In the genomic region with DNA sequence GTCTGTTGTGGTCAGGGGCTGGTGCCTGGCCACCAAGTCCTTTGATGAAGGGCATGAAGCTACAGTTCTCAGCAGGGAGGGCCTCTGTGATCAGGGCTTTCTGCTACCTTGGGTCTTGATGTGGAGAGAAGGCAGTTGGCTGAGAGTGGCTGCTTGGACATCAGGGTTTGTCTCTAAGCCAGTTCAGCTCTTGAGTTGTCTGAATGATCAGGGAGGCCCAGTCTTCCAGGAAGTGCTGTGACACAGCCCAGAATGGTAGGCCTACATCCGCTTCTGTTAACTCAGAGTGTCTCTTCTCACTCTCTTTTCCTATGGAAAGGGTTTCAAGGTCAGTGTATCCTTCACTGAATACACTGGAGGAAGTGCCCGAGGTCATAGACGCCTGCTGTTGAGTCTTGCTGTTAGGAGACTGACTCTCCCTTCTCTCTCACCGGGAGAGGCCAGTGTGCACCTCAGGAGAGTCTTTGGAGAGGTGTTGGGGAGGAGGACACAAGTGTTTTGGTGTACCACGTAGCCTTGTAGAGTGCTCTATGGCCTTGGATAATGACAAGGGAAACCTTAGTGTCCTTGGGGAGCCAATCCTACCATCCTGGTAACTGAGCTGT, we compare ENCODE assay signal across 12 mouse cellular contexts. TPM values are rescaled to one million over a fixed set of nuclear protein-coding genes. Genes with fewer than 3 reads are reported as not detected.
DNase-seq lines count a peak whose midpoint lies in the region; ATAC-seq lines count a peak whose summit lies in the region.
"Had no signal": no experiment of that assay in that cellular context is flagged by ENCODE, and none has a peak within 500 bp of the region (broad histone marks: within the 10 kb centered on the region; RNA-seq: fewer than 3 reads in every experiment).

No protein-coding gene starts in this region.

- H3K4me1 ChIP-seq in heart, embryonic 16.5 days (ENCODE audit: control insufficient read depth, insufficient read depth, low read length), result peaks cover 70% of the 10 kb centered on the region
- H3K4me1 ChIP-seq in megakaryocyte, embryonic 14.5 days, result peaks cover 89% of the 10 kb centered on the region

- H3K36me3 ChIP-seq in heart, embryonic 16.5 days (ENCODE audit: control insufficient read depth, insufficient read depth), result peaks cover 5% of the 10 kb centered on the region
- H3K36me3 ChIP-seq in megakaryocyte, embryonic 14.5 days (replicated peaks; ENCODE audit: low read length), result peaks cover 65% of the 10 kb centered on the region

- no peak overlapping the region for H3K4me2 ChIP-seq in heart, embryonic 16.5 days (ENCODE audit: low read depth, low read length)
- H3K4me2 ChIP-seq: kidney, embryonic 15.5 days had no signal

- 44% methylated on average over 5 of the region's 5 CpGs for WGBS in heart, embryonic 16.5 days

- no peaks in the 10 kb centered on the region for H3K27me3 ChIP-seq in heart, embryonic 16.5 days (ENCODE audit: control insufficient read depth, insufficient read depth, low read length)
- no peaks in the 10 kb centered on the region for H3K27me3 ChIP-seq in megakaryocyte, embryonic 14.5 days (replicated peaks)
- H3K27me3 ChIP-seq: kidney, embryonic 15.5 days had no signal

- intact Hi-C loops in heart, postnatal 36 days (cut with DNase I), result loop anchor here (2.0 kb wide), 1 partner anchor 25 kb away; no protein-coding TSS in a partner anchor

- H3K4me3 ChIP-seq in heart, embryonic 16.5 days (ENCODE audit: low read length), result no peak overlapping the region
- peak overlapping the region; percentile 21 for H3K4me3 ChIP-seq in megakaryocyte, embryonic 14.5 days (replicated peaks)
- H3K4me3 ChIP-seq: hindbrain, embryonic 10.5 days; kidney, embryonic 15.5 days had no signal

- H3K9ac ChIP-seq in heart, embryonic 16.5 days (ENCODE audit: low read length), result no peak overlapping the region
- H3K9ac ChIP-seq: kidney, embryonic 15.5 days; liver, embryonic 14.5 days had no signal

- ATAC-seq in heart, embryonic 16.5 days (replicated peaks; ENCODE audit: extremely low read depth, insufficient read depth, low FRiP score), result no peak
- no peak for ATAC-seq in megakaryocyte, adult 5-6 weeks (ENCODE audit: poor library complexity, severe bottlenecking)

- no peaks in the 10 kb centered on the region for H3K9me3 ChIP-seq in heart, embryonic 16.5 days (replicated peaks; ENCODE audit: control insufficient read depth, low read length)
- no peaks in the 10 kb centered on the region for H3K9me3 ChIP-seq in megakaryocyte, embryonic 14.5 days
- H3K9me3 ChIP-seq: hindbrain, embryonic 10.5 days; kidney, embryonic 15.5 days had no signal

- DNase-seq in cerebellum, adult 9-11 months, result peak; percentile 11
- DNase-seq in cerebellum, postnatal 25 days, result no peak
- DNase-seq in heart, postnatal 36 days, result no peak
- DNase-seq in induced T-regulatory cell, adult 2 months (ENCODE audit: low read depth), result peak; percentile 73
- no peak for DNase-seq in spleen, postnatal 36 days (ENCODE audit: low spot score in 2 of 2)
- DNase-seq: cerebellum, adult 8-10 months had no signal

- H3K27ac ChIP-seq in heart, embryonic 16.5 days (ENCODE audit: low read length), result peak overlapping the region; percentile 60
- H3K27ac ChIP-seq: hindbrain, embryonic 10.5 days; kidney, embryonic 15.5 days; liver, embryonic 14.5 days had no signal

RNA-seq across cellular contexts. Expression of a gene that starts 4.7 kb away (rescaled TPM):
- polyA plus RNA-seq in heart, embryonic 16.5 days (2015; fragmentation: Nextera tagmentation; extraction: Ambion mirVana), result 26.4 and 32.0 TPM in 2 replicates
- total RNA-seq in heart, postnatal 36 days (2021), result 10 to 100 TPM; 56.7 to 73.1 TPM
- polyA plus RNA-seq in megakaryocyte, embryonic 14.5 days (2012; ENCODE audit: insufficient read depth, low replicate concordance), result 4.1 and 10.7 TPM in 2 replicates
- total RNA-seq in megakaryocyte, adult 5-6 weeks (2015), result 3.3 and 6.0 TPM in 2 replicates
- total RNA-seq in megakaryocyte, adult 5-6 weeks (2017), result 6.9 and 9.0 TPM in 2 replicates

Comparison
In these comparisons a context has a peak if more than half of its experiments do, and no peak if none do; other contexts are left out.
1. DNase-seq: peak in cerebellum, adult 9-11 months (single experiment) and induced T-regulatory cell, adult 2 months (single experiment); none in cerebellum, postnatal 25 days (0 of 2), heart, postnatal 36 days (0 of 2) and spleen, postnatal 36 days (0 of 2).
2. RNA of a gene that starts 4.7 kb away (total RNA-seq): 56.7 to 73.1 TPM in heart, postnatal 36 days; 3.3 to 9.0 TPM in megakaryocyte, adult 5-6 weeks; every median in the first group is over 4 times any median in the second.